ENCODE assay signal across 33 mouse cellular contexts in genomic region chr3:130795396-130795795, GRCm38 (mm10).
"Had no signal": no experiment of that assay in that cellular context is flagged by ENCODE, and none has a peak within 500 bp of the region (broad histone marks: within the 10 kb centered on the region; RNA-seq: fewer than 3 reads in every experiment).

No protein-coding gene starts in this region.

- ATAC-seq: liver, embryonic 12.5 days; liver, postnatal 0 days; lung, postnatal 0 days; midbrain, embryonic 13.5 days; midbrain, embryonic 15.5 days; midbrain, embryonic 16.5 days had no signal

- H3K9ac ChIP-seq: limb, embryonic 12.5 days; limb, embryonic 13.5 days; limb, embryonic 15.5 days; liver, embryonic 12.5 days; liver, embryonic 13.5 days; liver, embryonic 14.5 days; liver, embryonic 15.5 days; liver, postnatal 0 days; lung, embryonic 14.5 days; lung, embryonic 15.5 days; midbrain, embryonic 12.5 days; midbrain, embryonic 13.5 days; midbrain, embryonic 15.5 days; neural tube, embryonic 12.5 days; neural tube, embryonic 13.5 days had no signal

- H3K27me3 ChIP-seq: limb, embryonic 12.5 days; limb, embryonic 13.5 days; limb, embryonic 15.5 days; liver, embryonic 12.5 days; liver, embryonic 13.5 days; liver, embryonic 15.5 days; lung, embryonic 15.5 days; midbrain, embryonic 12.5 days; midbrain, embryonic 13.5 days; midbrain, embryonic 15.5 days; neural tube, embryonic 12.5 days; neural tube, embryonic 13.5 days had no signal

- H3K27ac ChIP-seq: limb, embryonic 10.5 days; limb, embryonic 12.5 days; limb, embryonic 13.5 days; limb, embryonic 15.5 days; liver, embryonic 12.5 days; liver, embryonic 13.5 days; liver, embryonic 14.5 days; liver, embryonic 15.5 days; lung, embryonic 15.5 days; macrophage; midbrain, embryonic 10.5 days; midbrain, embryonic 12.5 days; midbrain, embryonic 13.5 days; midbrain, embryonic 15.5 days; neural tube, embryonic 12.5 days; neural tube, embryonic 13.5 days had no signal

- H3K36me3 ChIP-seq: limb, embryonic 10.5 days; limb, embryonic 12.5 days; limb, embryonic 13.5 days; limb, embryonic 15.5 days; liver, embryonic 12.5 days; liver, embryonic 13.5 days; liver, embryonic 15.5 days; lung, embryonic 15.5 days; midbrain, embryonic 10.5 days; midbrain, embryonic 12.5 days; midbrain, embryonic 13.5 days; midbrain, embryonic 15.5 days; neural tube, embryonic 12.5 days; neural tube, embryonic 13.5 days had no signal

- H3K4me2 ChIP-seq: limb, embryonic 12.5 days; limb, embryonic 13.5 days; limb, embryonic 15.5 days; liver, embryonic 11.5 days; liver, embryonic 12.5 days; liver, embryonic 13.5 days; liver, embryonic 15.5 days; lung, embryonic 14.5 days; lung, embryonic 15.5 days; midbrain, embryonic 11.5 days; midbrain, embryonic 12.5 days; midbrain, embryonic 13.5 days; midbrain, embryonic 15.5 days; neural tube, embryonic 12.5 days; neural tube, embryonic 13.5 days had no signal

- DNase-seq: left cerebral cortex, postnatal 4 days; liver; liver, embryonic 13.5 days; liver, postnatal 0 days; lung, adult 18-20 months; lung, adult 2 months; lung, embryonic 14.5 days; lung, postnatal 10 days; lung, postnatal 14 days; lung, postnatal 36 days; lung, postnatal 4 days; midbrain, embryonic 14.5 days had no signal

- H3K4me1 ChIP-seq: limb, embryonic 13.5 days; limb, embryonic 15.5 days; lung, embryonic 15.5 days; megakaryocyte, embryonic 14.5 days; midbrain, embryonic 10.5 days; midbrain, embryonic 12.5 days; midbrain, embryonic 15.5 days; neural tube, embryonic 12.5 days; neural tube, embryonic 13.5 days had no signal

- H3K4me3 ChIP-seq: limb, embryonic 10.5 days; limb, embryonic 12.5 days; limb, embryonic 13.5 days; limb, embryonic 15.5 days; liver, embryonic 12.5 days; liver, embryonic 13.5 days; liver, embryonic 15.5 days; lung, embryonic 15.5 days; megakaryocyte, embryonic 14.5 days; midbrain, embryonic 10.5 days; midbrain, embryonic 12.5 days; midbrain, embryonic 13.5 days; midbrain, embryonic 15.5 days; myocyte; neural tube, embryonic 12.5 days; neural tube, embryonic 13.5 days had no signal

- H3K9me3 ChIP-seq: limb, embryonic 10.5 days; limb, embryonic 12.5 days; limb, embryonic 13.5 days; limb, embryonic 15.5 days; liver, embryonic 12.5 days; liver, embryonic 13.5 days; liver, embryonic 15.5 days; lung, embryonic 15.5 days; midbrain, embryonic 10.5 days; midbrain, embryonic 12.5 days; midbrain, embryonic 13.5 days; midbrain, embryonic 15.5 days; neural tube, embryonic 12.5 days; neural tube, embryonic 13.5 days had no signal
